Mouse (Mus musculus) ovary, postnatal 36 days (tissue): Measurements from ENCODE around the gene Top3a.
A peak's percentile ranks its signal among the peaks of the same experiment; 100 is the strongest.

Experiments
- DNase-seq: peaks from one replicate; pipeline ENCODE4 v3.0.0; 2022; ENCODE audit warnings: low spot score, mixed read lengths

Gene Top3a

DNA sequence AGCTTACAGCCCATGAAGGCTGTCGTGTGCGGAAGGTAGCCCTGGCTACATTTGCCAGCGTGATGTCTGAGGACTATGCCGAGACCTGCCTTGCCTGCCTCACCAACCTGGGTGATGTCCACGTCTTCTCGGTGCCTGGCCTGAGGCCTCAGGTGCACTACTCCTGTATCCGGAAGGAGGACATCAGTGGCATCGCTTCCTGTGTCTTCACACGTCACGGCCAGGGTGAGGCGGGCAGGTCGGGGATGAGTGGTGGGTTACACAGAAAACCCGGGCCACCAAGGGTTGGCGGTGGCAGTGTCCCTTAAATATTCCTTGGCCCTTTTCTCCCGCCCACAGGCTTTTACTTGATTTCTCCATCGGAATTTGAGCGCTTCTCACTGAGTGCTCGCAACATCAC, 65.1 kb downstream of the Top3a start:
- no peak for DNase-seq

DNA sequence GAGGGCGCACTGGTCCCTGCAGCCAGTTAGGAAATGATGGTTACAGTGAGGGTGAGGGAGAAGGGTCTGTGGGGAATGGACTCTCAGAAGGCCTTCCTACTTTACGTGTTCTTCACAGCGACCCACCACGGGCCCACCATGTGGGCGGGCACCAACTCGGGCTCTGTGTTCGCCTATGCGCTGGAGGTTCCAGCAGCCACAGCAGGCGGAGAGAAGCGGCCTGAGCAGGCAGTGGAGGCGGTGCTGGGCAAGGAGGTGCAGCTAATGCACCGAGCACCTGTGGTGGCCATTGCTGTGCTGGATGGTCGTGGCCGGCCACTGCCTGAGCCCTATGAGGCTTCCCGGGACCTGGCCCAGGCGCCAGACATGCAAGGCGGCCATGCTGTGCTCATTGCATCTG, 65.9 kb downstream of the Top3a start:
- DNase-seq: peak; percentile 4

DNA sequence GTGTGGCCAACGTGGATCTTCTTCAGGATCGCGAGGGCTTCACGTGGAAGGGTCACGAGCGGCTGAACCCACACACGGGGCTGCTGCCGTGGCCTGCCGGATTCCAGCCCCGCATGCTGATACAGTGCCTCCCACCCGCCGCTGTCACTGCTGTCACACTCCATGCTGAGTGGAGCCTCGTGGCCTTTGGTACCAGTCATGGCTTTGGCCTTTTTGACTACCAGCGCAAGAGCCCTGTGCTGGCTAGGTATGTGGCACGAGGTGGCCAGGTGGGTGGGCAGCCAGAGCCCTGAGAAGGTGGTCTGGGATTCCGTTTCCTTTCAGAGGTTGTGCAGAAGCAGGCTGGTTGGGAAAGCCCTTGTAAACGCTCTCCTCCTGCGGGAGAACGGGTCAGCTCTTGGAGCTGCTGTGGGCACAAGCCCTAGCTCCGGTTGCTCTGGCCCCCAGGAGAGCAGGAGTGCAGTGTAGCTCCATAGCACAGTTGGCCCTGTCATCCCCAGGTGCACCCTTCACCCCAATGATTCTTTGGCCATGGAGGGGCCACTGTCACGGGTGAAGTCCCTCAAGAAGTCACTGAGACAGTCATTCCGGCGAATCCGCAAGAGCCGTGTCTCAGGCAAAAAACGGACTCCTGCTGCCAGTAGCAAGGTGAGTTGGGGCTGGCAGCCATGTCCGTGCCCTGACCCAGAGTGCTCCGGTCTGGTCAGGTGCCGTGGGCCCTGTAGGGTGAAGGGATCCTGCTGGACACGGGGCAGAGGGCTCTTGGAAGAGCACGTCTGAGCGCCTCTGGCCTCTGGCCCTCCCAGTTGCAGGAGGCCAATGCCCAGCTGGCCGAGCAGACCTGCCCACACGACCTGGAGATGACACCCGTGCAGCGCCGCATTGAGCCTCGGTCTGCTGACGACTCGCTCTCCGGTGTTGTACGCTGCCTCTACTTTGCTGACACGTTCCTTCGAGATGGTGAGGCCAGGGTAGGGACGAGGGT, 67.4 kb downstream of the Top3a start:
- no peak for DNase-seq

DNA sequence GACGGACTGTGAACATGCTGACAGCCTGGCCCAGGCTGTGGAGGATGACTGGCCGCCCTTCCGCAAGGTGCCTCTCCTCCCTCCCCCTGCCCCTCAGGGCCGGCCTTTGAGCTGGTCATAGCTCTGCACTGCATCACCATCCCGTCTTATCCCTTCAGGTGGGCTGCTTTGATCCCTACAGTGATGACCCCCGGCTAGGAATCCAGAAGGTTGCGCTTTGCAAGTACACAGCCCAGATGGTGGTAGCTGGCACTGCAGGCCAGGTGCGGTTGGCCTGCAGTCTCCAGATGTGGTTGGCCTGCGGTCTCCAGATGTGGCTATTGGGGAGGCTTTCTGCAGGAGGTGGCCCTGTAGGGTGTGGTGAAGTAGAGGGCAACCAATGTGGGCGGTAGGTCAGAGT, 68.5 kb downstream of the Top3a start:
- peak; percentile 2 for DNase-seq

DNA sequence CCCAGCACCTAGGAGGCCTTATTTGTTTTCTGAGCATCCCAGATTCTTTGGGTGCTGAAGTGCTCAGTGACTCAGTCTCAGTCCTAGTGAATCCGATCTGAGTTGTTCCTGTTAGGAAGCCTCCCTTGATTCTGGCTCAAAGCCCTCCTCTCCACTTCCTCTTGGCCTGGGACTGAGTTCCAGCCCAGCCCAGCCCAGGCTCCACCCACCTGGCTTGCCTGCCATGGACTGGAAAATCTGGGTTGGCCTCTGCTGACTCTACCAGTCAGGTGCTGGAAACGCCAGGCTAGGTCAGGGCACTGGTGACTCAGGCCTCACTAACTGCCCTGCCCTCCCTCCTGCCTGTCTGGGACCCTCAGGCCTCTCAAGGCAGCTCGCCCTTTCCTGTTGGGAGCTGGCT, 69.5 kb downstream of the Top3a start:
- peak; percentile 73 for DNase-seq

DNA sequence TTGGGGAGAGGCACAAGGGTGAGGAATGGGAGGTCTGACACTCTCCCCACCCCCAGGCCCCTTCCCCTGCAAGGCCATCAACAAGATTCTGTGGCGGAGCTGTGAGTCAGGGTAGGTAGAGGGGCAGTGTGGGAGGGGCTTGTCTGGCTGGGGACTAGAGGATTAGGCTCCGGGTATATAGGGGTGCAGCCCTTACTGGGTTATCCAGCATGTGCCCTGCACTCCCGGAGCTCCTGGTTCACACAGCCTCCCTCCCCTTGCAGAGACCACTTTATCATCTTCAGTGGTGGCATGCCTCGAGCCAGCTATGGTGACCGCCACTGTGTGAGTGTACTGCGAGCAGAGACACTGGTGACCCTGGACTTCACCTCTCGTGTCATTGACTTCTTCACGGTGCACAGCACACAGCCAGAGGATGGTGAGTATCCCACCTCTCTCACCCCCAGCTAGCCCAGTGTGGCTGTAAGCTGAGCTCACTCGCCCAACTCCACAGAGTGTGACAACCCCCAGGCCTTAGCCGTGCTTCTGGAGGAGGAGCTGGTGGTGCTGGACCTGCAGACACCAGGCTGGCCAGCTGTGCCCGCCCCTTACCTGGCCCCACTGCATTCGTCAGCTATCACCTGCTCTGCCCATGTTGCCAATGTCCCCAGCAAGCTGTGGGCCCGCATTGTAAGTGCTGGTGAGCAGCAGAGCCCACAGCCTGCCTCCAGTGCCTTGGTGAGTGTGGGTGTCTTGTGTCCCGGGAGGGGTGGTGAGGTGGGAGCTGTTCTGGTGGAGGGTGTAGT, 70.3 kb downstream of the Top3a start:
- DNase-seq: peak; percentile 5

DNA sequence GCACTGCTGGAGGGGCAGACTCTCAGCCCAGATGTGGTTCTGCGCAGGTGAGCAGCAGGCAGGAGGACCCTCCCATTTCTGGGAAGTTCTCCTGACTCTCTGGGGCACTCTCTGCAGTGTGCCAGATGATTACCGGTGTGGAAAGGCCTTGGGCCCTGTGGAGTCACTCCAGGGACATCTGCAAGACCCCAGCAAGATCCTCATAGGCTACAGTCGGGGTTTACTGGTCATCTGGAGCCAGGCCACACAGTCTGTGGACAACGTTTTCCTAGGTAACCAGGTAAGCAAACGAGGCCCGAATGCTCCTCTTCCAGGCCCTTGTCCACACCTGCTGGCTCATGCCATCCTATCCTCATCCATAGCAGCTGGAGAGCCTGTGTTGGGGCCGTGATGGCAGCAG, 71.1 kb downstream of the Top3a start:
- no peak for DNase-seq

DNA sequence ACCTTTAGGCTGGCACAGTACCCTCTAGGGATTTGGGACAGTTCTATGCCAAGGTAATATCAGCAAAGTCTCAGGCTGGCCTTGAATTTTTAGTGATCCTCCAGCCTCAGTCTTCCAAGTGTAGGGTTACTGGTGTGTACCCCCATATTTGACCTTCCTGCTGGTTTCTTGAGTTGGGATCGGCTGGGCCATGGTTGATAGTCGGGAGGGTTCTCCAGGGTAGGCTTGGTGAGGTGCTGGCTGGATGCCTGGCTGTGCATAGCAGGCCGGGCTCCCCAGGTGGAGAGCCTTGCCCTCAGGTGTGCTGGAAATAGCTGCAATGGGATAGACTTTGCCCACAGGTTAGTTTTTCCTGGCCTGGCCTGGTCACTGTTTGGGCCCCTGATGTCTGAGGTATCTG, 71.9 kb downstream of the Top3a start:
- DNase-seq: no peak

DNA sequence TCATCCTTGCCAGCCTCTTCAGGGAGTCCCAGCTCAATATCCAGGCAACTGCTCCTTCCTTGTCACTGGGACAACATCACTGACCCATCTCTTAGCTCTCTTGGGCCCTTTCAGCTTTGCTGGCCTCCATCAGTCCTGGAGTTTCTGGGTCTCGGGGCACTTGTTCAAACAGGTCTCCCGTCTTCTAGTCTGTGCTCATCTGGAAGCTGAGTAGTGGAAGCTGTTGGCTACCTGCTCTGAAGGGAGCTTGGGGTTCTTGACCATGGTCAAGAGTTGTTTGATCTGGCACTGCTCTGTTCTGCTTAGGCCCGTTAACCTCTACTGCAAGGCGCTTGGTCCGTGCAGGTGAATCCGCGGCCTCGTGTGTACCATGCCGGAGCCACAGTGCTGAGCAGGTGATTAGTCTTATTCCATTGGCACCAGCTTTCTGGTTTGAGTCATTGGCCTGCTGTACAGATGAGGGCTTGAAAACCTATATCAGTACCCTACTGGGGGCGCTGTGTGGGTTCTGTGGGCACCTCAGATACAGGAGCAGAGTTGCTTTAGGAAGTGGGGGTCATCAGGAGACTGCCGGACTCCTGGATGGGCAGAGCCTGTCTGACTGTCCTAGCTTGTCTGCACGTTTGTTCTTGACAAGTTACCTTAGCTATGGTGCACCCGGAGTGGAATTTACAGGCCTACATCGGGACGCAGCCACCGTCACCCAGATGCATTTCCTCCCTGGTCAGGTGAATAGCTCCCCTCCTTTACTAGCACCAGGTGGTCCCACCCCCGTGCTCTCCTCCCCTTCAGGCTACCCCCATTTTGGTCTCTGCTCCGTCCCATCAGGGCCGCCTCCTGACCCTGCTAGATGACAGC, 72.9 kb downstream of the Top3a start:
- no peak for DNase-seq

DNA sequence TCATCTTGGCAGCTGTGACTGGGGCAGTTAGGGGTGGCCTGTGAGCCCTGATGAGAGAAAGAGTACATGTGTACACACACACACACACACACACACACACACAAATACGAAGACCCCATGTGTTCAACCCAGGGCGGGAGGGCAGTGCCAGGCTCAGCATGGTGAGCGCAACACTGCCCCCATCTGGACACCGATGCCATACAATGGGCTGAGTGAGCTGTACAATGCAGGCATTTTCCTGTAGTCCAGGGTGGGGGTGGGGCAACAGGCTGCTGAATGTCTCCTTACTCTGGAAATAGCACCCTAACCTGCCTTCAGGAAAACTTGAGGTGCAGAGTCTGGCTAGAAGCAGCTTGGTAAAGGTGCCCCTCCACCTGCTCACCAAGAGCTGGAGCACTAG, 74.0 kb downstream of the Top3a start:
- DNase-seq: peak; percentile 67

DNA sequence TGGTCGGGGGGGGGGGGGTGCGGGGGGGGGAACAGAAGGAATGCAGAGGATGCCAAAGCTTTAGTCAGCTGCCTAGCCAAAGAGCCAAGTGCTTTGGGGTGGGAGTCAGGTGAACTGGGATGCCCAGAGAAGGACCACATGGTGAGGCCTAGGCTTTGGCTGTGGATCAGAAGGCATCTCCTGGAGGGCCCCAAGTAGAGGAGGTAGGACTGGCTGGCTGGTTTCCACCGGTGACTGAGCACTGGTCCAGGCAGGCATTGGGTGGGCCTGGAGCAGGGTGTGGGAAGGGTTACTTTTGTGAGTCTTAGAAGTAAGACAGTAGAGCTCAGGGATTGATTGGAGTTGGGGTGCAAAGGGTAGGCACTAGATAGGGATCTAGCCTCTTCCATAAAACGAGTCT, 75.6 kb downstream of the Top3a start:
- DNase-seq: peak; percentile 7

DNA sequence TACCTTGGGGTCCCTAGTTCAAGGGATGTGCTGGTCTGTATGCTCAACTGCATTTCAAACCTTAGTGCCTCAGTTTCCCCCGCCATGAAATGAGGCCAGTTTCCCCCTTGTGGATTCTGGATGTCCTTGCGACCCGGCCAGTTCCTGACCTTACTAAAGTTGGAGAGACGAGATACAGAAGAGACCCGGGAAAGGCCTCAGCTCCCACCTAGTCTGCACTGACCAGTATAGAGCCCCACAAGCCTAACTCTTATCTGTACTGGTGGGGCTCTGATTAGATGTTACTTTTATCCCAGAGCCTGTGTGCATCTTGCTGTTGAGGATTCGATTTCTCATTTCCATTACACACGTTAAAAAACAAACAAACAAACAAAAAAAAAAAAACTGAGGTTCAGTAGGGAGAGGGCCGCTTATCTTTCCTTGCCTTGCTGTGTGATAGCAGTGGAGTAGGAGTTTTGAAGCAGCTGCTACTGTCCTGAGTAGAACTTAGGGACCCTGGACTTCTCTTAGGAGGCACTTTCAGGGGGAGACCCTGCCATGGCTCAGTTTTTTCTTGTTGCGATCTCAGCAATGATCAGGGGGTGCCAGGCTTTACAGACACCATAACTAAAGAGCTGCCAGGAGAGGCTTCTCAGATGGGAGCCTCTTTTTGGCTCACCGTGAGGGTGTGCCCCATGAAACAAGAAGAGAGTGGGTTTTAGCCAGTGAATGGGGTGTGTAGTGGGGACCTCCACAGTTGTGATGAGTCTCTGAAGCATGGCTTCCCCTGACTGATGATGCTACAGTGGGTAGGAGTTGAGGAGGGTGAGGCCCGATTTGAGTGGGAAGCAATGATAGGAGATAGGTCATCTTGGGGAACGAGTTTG, 76.6 kb downstream of the Top3a start:
- DNase-seq: no peak

DNA sequence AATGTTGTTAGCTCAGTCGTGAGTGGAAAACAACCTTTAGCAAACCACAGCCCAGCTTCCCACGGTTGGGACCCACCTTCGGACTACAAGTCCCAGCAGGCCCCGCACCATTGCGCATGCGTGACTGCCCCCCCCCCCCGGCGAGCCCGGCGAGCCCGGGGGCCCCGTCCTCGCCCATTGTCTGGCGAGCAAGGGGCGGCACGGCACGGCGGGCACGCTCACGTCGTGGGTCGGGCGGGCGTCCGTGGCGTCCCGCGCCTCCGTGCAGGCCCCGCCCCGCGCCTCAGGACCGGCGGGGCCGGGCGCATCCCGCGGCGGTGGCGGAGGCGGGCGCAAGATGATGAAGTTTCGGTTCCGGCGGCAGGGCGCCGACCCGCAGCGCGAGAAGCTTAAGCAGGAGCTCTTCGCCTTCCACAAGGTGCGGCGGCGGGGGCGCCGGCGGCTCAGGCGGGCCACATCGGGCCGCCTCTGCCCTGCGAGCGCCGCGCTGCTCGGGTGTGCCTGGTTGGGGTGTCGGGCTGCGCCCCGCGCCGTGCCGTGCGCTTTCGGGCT, 77.6 kb downstream of the Top3a start, which contains the start of gene Llgl1:
Gene Llgl1, plus strand, starts transcription at position 200 of the 552 bp plus-strand sequence.
- peak; percentile 88 for DNase-seq

DNA sequence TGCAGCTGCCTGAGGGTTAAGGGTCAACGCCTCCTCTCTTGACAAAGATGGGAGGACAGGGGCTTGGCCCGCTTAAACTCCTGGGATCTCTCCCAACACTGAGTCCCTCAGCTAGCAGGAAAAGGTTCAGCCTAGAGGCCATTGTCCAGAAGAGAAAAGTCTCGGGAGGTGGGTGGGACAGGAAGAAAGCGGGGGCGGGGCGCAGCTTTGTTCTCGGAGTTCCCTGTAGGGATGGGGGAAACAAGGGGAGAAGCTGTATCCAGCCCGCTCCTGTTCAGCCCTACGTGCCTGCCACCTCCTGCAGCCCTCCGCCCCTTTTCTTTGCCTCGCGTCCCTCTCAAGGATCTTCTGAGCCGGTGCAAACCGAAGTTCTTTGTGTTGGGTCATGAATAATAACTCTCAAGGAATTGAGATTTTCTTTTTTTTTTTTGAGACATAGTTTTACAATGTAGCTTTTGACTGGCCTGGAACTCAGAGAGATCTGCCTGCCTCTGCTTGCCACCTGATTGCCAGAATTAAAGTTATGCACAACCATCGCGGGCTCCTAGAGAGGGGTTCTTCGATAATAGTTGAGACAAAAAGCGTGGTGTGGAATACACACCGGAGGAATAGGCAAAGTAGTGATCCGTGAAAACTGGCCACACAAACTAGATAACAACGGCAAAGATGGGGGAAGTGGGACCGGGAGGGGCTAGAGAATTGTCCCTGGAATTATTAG, 78.2 kb downstream of the Top3a start:
- DNase-seq: peak; percentile 73

DNA sequence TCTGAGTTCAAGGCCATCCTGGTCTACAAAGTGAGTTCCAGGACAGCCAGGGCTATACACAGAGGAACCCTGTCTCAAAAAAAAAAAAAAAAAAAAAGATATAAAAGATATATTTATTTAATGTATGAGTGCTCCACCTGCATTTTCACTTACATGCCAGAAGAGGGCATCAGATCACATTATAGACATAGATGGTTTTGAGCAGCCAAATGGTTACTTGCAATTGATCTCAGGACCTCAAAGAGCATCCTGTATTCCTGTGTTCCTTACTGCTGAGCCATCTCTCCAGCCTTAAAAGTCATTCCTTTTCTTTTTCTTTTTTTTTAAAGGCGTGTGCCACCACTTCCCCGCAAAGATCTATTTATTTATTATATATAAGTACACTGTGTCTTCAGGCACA, 79.6 kb downstream of the Top3a start:
- no peak for DNase-seq

DNA sequence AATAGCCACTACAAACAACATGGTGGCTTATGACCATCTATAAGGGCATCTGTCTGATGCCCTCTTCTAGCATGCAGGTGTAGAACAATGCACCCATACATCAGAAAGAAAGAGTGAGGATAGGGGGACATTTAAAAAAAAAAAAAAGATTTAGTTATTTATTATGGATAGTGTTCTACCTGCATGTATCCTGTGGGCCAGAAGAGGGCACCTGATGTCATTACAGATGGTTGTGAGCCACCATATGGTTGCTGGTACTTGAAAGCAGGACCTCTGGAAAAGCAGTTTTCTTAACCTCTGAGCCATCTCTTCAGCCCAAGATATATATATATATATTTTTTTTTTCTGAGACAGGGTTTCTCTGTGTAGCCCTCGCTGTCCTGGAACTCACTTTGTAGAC, 81.0 kb downstream of the Top3a start:
- DNase-seq: no peak
